Mouse (Mus musculus) frontal cortex, postnatal 36 days (tissue): ENCODE measurements at regions not wholly inside any gene's neighbourhood (a gene's known extent, or its start where the extent isn't known, plus 50 kb on each side); places are given as distances from the start of the nearest gene placed in this dataset.

ENCODE experiments used
- DNase-seq, 2 experiments: peaks; one replicate each; pipeline ENCODE4 v3.0.0; 2022; ENCODE audit warnings: low spot score in 2 of 2

GRCm38 (mm10) chr17:47983286-47983685 lies 54.8 kb downstream of the 1700122O11Rik start:
- no peak for DNase-seq

GRCm38 (mm10) chr17:47981556-47982027 lies 56.5 kb downstream of the 1700122O11Rik start:
- DNase-seq, result no peak

GRCm38 (mm10) chr17:47979266-47979665 lies 54.8 kb upstream of the Foxp4 start:
- DNase-seq, result no peak

- no peak for DNase-seq
Measured at GRCm38 (mm10) chr17:47978404-47979030, 54.1 kb upstream of the Foxp4 start.

GRCm38 (mm10) chr17:47978001-47978400 lies 53.6 kb upstream of the Foxp4 start:
- no peak for DNase-seq

GRCm38 (mm10) chr17:47976999-47977357 lies 52.5 kb upstream of the Foxp4 start:
- no peak for DNase-seq

GRCm38 (mm10) chr17:47976061-47976998 lies 51.9 kb upstream of the Foxp4 start:
- DNase-seq, result peak; percentile 8 to 11

- DNase-seq, result no peak
Measured at GRCm38 (mm10) chr17:47975281-47976060, 51.0 kb upstream of the Foxp4 start.

- no peak for DNase-seq
Measured at GRCm38 (mm10) chr17:47974503-47974902, 50.1 kb upstream of the Foxp4 start.
